Mouse (Mus musculus): ENCODE measurements around the gene Mrps6.

GRCm38 (mm10) chr16:92139386-92140261, 81.6 kb downstream of the Mrps6 start:
- TF ChIP-seq TAL1 (IDR thresholded peaks at IDR 0.05; ENCODE audit: low read length) (no peak), GATA1 (IDR thresholded peaks at IDR 0.05; ENCODE audit: low read length) (no peak)

Data from erythroblast, embryonic 14.5 days (primary cell).